Mouse (Mus musculus) heart, postnatal 0 days (tissue): ENCODE measurements at regions not wholly inside any gene's neighbourhood (a gene's known extent, or its start where the extent isn't known, plus 50 kb on each side); places are given as distances from the start of the nearest gene placed in this dataset.
"Not testable (repeated sequence)": the region's sequence is repeated elsewhere in the genome, so short reads cannot be mapped to it uniquely, and the experiment has no call there.

ENCODE experiments used
- CTCF ChIP-seq: IDR thresholded peaks from 2 replicates; pipeline ENCODE4 v1.5.1; 2016; ENCODE audit warnings: antibody characterized with exemption, control low read depth, low read depth
- EP300 ChIP-seq: IDR thresholded peaks from 2 replicates; pipeline ENCODE4 v1.6.1; 2016; ENCODE audit warnings: antibody characterized with exemption, low read depth

GRCm38 (mm10) chr4:84176457-84176856 is 498.6 kb downstream of the Bnc2 start:
- not testable (repeated sequence) for TF ChIP-seq CTCF, EP300
